Mouse (Mus musculus) forebrain, embryonic 13.5 days (tissue): ENCODE results near the gene Ccl6. TPM values are rescaled to one million over a fixed set of nuclear protein-coding genes. Genes with fewer than 3 reads are reported as not detected.
"Not testable (repeated sequence)": the region's sequence is repeated elsewhere in the genome, so short reads cannot be mapped to it uniquely, and the experiment has no call there.

ENCODE experiments used
- ATAC-seq: fragments of 200-750 bp; cut with Nextera tagmentation; 2 replicates; pipeline ENCODE4 v1.8.0; 2017
- H3K27ac ChIP-seq: fragments of 300-500 bp; sonication (generic); 2 replicates; pipeline ENCODE4 v1.5.1; 2015; ENCODE audit warnings: inconsistent platforms, mild to moderate bottlenecking, moderate library complexity
- H3K27me3 ChIP-seq: fragments of 300-500 bp; sonication (generic); 2 replicates; pipeline ENCODE4 v1.6.1; 2015; ENCODE audit warnings: mild to moderate bottlenecking, inconsistent platforms
- H3K36me3 ChIP-seq: fragments of 300-500 bp; sonication (generic); 2 replicates; pipeline ENCODE4 v1.6.1; 2015; ENCODE audit warnings: mild to moderate bottlenecking, inconsistent platforms; ENCODE audit not compliant: poor library complexity, severe bottlenecking
- H3K4me1 ChIP-seq: fragments of 300-500 bp; sonication (generic); 2 replicates; pipeline ENCODE4 v1.6.1; 2015; ENCODE audit warnings: inconsistent platforms
- H3K4me2 ChIP-seq: fragments of 300-500 bp; sonication (generic); 2 replicates; pipeline ENCODE4 v1.6.1; 2015; ENCODE audit warnings: inconsistent platforms, mild to moderate bottlenecking, moderate library complexity
- H3K4me3 ChIP-seq: fragments of 300-500 bp; sonication (generic); 2 replicates; pipeline ENCODE4 v1.5.1; 2015; ENCODE audit warnings: mild to moderate bottlenecking, inconsistent platforms
- H3K9ac ChIP-seq: fragments of 300-500 bp; sonication (generic); 2 replicates; pipeline ENCODE4 v1.6.1; 2015; ENCODE audit warnings: mild to moderate bottlenecking, inconsistent platforms
- H3K9me3 ChIP-seq: fragments of 300-500 bp; sonication (generic); replicated peaks from 2 replicates; pipeline ENCODE4 v1.6.1; 2016; ENCODE audit warnings: inconsistent platforms
- WGBS: fragments of 180-500 bp; shearing (Covaris S2); methylation state at CpG from one replicate; pipeline ENCODE4 v1.1.7; 2015; 5-methylcytosine and 5-hydroxymethylcytosine counted together
- polyA plus RNA-seq: library from polyadenylated mRNA; unstranded; fragments of >200 nt; fragmentation: Nextera tagmentation; extraction: Ambion mirVana; gene quantifications from 2 replicates; pipeline ENCODE4 v1.2.1, GENCODE M21; 2015

Ccl6 gene
- polyA plus RNA-seq, 1 experiment from 2014 or later: 0.87 TPM

DNA sequence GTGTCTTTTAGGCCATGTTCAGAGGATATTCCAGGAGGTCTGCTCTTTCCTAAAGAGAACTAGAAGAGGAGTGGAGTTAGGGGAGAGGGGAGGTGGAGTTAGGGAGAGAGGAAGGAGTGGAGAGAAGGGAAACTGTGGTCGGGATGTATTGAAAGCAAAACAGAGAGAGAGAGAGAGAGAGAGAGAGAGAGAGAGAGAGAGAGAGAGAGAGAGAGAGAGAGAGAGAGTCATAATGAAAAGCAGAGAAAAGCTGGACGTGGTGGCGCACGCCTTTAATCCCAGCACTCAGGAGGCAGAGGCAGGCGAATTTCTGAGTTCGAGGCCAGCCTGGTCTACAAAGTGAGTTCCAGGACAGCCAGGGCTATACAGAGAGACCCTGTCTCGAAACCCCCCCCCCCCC is 41.9 kb downstream of the Ccl6 start:
- not testable (repeated sequence) for H3K9ac ChIP-seq, H3K36me3 ChIP-seq, H3K4me1 ChIP-seq, H3K4me3 ChIP-seq, H3K27ac ChIP-seq, H3K9me3 ChIP-seq, H3K27me3 ChIP-seq, ATAC-seq, H3K4me2 ChIP-seq
- 89% methylated on average over 7 of the region's 7 CpGs for WGBS

- no peaks in the 10 kb centered on the region for H3K36me3 ChIP-seq
- H3K27me3 ChIP-seq: no peaks in the 10 kb centered on the region
- H3K9me3 ChIP-seq: no peaks in the 10 kb centered on the region
- no peak overlapping the region for H3K9ac ChIP-seq
- ATAC-seq: no peak
- H3K4me1 ChIP-seq: no peaks in the 10 kb centered on the region
- no peak overlapping the region for H3K4me3 ChIP-seq
- H3K27ac ChIP-seq: no peak overlapping the region
- WGBS: 95% methylated on average over 5 of the region's 5 CpGs
- no peak overlapping the region for H3K4me2 ChIP-seq
Measured at GRCm38 (mm10) chr11:83550186-83550632, 42.7 kb downstream of the Ccl6 start.

DNA sequence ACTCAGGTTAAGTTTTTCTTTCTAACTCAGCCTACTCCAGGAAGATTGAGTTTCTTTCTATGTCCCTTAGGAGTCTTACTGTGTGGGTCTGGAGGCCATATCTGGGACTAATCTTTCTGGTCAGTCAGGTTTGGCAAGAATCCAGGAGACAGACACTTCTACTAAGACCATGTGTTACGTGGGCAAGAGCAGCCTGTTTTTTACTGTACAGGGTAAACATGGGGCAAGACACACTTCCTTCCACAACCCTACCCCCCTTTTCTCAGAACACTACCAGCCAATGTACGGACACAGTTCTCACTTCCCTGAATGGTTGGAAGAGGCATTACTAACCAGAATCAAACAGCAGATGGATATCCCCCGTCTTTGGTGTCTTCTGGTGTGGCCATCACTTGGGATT is 48.7 kb downstream of the Ccl6 start:
- Histone ChIP-seq H3K9me3 (no peaks in the 10 kb centered on the region), H3K4me1 (no peaks in the 10 kb centered on the region), H3K36me3 (no peaks in the 10 kb centered on the region), H3K9ac (no peak overlapping the region), H3K27ac (no peak overlapping the region), H3K4me2 (no peak overlapping the region), H3K4me3 (no peak overlapping the region), H3K27me3 (no peaks in the 10 kb centered on the region)
- WGBS: 80% methylated on average over 3 of the region's 3 CpGs
- ATAC-seq: no peak

DNA sequence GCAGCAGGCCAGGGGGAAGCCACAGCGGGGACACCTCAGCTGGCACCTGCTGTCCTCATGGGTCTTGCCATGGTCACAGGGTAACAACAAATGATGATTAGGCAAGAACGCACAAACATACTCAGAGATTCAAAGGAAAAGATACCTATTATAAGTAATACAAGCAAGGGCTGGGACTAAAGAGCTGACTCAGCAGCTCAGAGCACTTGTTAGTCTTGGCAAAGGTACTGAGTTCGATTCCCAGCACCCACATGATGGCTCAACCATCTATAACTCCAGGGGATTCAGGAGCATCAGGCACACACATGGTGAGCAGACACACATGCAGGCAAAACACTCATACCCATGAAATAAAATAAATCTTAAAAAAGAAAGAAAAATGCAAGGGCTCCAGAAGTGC is 51.5 kb downstream of the Ccl6 start:
- Histone ChIP-seq H3K36me3 (no peaks in the 10 kb centered on the region), H3K27me3 (no peaks in the 10 kb centered on the region), H3K27ac (no peak overlapping the region), H3K9ac (no peak overlapping the region), H3K4me1 (no peaks in the 10 kb centered on the region), H3K4me3 (no peak overlapping the region), H3K4me2 (no peak overlapping the region), H3K9me3 (no peaks in the 10 kb centered on the region)
- no peak for ATAC-seq
- WGBS: 80% methylated on average over 3 of the region's 3 CpGs

DNA sequence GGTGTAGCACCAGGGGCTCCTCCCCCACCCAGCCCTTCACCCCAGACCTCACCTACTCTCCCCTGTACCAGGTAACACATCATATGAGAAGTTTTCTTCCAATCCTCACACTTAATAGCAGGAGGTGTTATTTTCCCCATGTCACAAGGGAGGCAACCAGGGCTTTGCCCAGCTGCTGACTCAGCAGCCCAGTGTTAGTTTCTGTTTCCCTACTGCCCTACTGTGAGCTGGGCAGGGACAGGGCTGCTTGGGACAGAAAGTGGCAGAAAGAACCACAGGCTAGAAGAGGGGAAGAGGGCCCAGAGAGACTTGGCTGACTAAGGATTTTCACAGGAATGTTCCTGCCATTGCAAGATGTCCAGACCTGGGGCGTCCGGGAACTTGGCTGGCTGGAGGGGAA is 52.0 kb downstream of the Ccl6 start:
- H3K4me2 ChIP-seq: no peak overlapping the region
- no peaks in the 10 kb centered on the region for H3K36me3 ChIP-seq
- H3K4me1 ChIP-seq: no peaks in the 10 kb centered on the region
- ATAC-seq: no peak
- no peaks in the 10 kb centered on the region for H3K9me3 ChIP-seq
- no peaks in the 10 kb centered on the region for H3K27me3 ChIP-seq
- H3K9ac ChIP-seq: no peak overlapping the region
- no peak overlapping the region for H3K4me3 ChIP-seq
- 93% methylated on average over 2 of the region's 2 CpGs for WGBS
- no peak overlapping the region for H3K27ac ChIP-seq

DNA sequence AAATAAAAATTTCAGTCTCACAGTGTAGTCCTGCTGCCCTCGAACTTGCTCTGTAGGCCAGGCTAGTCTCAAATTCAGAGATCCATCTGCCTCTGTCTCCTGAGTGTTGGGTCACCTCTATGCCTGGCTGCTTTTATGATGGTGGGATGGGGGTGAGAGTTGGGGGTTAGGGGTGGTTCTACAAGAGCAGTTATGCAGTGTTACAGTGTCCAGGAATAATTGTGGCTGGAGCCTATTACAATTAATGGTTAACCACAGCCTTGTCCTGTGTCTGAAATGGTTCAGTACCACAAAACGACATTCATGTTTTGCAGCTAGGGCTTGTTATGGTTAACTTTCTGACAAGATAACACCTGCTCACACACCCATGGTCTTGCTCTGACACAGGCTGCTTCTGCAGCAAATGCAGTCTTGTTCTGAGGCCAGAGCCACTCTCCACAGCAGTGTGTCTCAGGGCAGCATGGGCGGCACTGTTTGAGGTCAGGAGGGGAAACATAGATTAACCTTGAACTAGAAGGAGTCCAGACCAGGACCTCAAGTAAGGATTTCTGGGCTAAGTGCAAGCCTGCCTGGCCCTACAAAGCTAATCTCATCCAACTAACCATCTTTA is 54.1 kb downstream of the Ccl6 start:
- WGBS: 88% methylated on average over 3 of the region's 3 CpGs
- H3K27ac ChIP-seq: no peak overlapping the region
- no peak overlapping the region for H3K4me3 ChIP-seq
- no peaks in the 10 kb centered on the region for H3K36me3 ChIP-seq
- no peaks in the 10 kb centered on the region for H3K27me3 ChIP-seq
- no peak for ATAC-seq
- H3K4me1 ChIP-seq: peaks cover 9% of the 10 kb centered on the region
- H3K9me3 ChIP-seq: no peaks in the 10 kb centered on the region
- H3K9ac ChIP-seq: no peak overlapping the region
- H3K4me2 ChIP-seq: no peak overlapping the region

Other genes starting within 250 kb of the Ccl6 start
- gene Rasl10b, start 183.9 kb downstream of the Ccl6 start, polyA plus RNA-seq: 6.5 and 9.9 TPM in 2 replicates
- 0.21 and 0.30 TPM in 2 replicates for gene Gas2l2, start 163.6 kb downstream of the Ccl6 start, polyA plus RNA-seq
- not detected in 2 replicates for gene 1700020L24Rik, start 155.4 kb downstream of the Ccl6 start, polyA plus RNA-seq
- 2.5 TPM in 2 replicates for gene Mmp28, start 130.0 kb downstream of the Ccl6 start, polyA plus RNA-seq
- gene Taf15, start 120.0 kb downstream of the Ccl6 start, polyA plus RNA-seq: 20.5 and 21.3 TPM in 2 replicates
- gene Heatr9, start 70.9 kb downstream of the Ccl6 start, polyA plus RNA-seq: not detected in 2 replicates
- not detected in 2 replicates for gene Ccl5, start 62.6 kb downstream of the Ccl6 start, polyA plus RNA-seq
- 0.48 and 0.81 TPM in 2 replicates for gene Ccl9, start 14.5 kb downstream of the Ccl6 start, polyA plus RNA-seq
- not detected in 2 replicates for gene Rpl9-ps1, start 52.5 kb upstream of the Ccl6 start, polyA plus RNA-seq
- gene Ccl3, start 56.3 kb upstream of the Ccl6 start, polyA plus RNA-seq: 0.61 and 1.0 TPM in 2 replicates
- gene Ccl4, start 69.5 kb upstream of the Ccl6 start, polyA plus RNA-seq: 0.36 TPM in 1 of 2 replicates, not detected in the other
- gene Wfdc17, start 110.9 kb upstream of the Ccl6 start, polyA plus RNA-seq: not detected in 2 replicates
- not detected in 2 replicates for gene Wfdc18, start 115.9 kb upstream of the Ccl6 start, polyA plus RNA-seq
- gene Wfdc21, start 153.9 kb upstream of the Ccl6 start, polyA plus RNA-seq: not detected in 2 replicates
- 39.1 and 40.6 TPM in 2 replicates for gene Heatr6, start 160.6 kb upstream of the Ccl6 start, polyA plus RNA-seq